Mouse (Mus musculus) forebrain, postnatal 0 days (tissue): ENCODE measurements around the gene Hoxb4. TPM values are rescaled to one million over a fixed set of nuclear protein-coding genes. Genes with fewer than 3 reads are reported as not detected.

Experiments used
- ATAC-seq: fragments of 200-750 bp; cut with Nextera tagmentation; 2 replicates; pipeline ENCODE4 v1.8.0; 2017; ENCODE audit warnings: mild to moderate bottlenecking, moderate library complexity
- DNase-seq: peaks from one replicate; pipeline ENCODE4 v3.0.0-alpha.2; 2015
- H3K27ac ChIP-seq: fragments of 300-500 bp; sonication (generic); 2 replicates; pipeline ENCODE4 v1.5.1; 2014; ENCODE audit warnings: low read depth, mild to moderate bottlenecking, antibody characterized with exemption, low read length, moderate library complexity, mixed read lengths
- H3K27me3 ChIP-seq: fragments of 300-500 bp; sonication (generic); 2 replicates; pipeline ENCODE4 v1.6.1; 2014; ENCODE audit warnings: mild to moderate bottlenecking, low read length, mixed read lengths; ENCODE audit not compliant: insufficient read depth
- H3K36me3 ChIP-seq: fragments of 300-500 bp; sonication (generic); 2 replicates; pipeline ENCODE4 v1.6.1; 2014; ENCODE audit warnings: mild to moderate bottlenecking, moderate library complexity; ENCODE audit not compliant: insufficient read depth
- H3K4me1 ChIP-seq: fragments of 300-500 bp; sonication (generic); 2 replicates; pipeline ENCODE4 v1.6.1; 2014; ENCODE audit warnings: antibody characterized with exemption; ENCODE audit not compliant: insufficient read depth
- H3K4me2 ChIP-seq: fragments of 300-500 bp; sonication (generic); 2 replicates; pipeline ENCODE4 v1.6.1; 2014; ENCODE audit warnings: low read depth, mild to moderate bottlenecking, moderate library complexity
- H3K4me3 ChIP-seq: fragments of 300-500 bp; sonication (generic); 2 replicates; pipeline ENCODE4 v1.5.1; 2014; ENCODE audit warnings: low read depth, low read length, mixed read lengths
- H3K9ac ChIP-seq: fragments of 300-500 bp; sonication (generic); 2 replicates; pipeline ENCODE4 v1.6.1; 2014; ENCODE audit warnings: mild to moderate bottlenecking
- H3K9me3 ChIP-seq: fragments of 300-500 bp; sonication (generic); 2 replicates; pipeline ENCODE4 v1.6.1; 2016; ENCODE audit warnings: low read length
- CTCF ChIP-seq: sonication (generic); IDR thresholded peaks from 2 replicates; pipeline ENCODE4 v1.5.1; 2016; ENCODE audit warnings: antibody characterized with exemption, control low read depth, low read depth
- WGBS: fragments of 180-500 bp; shearing (Covaris S2); extraction: QIAGEN DNeasy Blood & Tissue Kit; methylation state at CpG from one replicate; pipeline ENCODE4 v1.1.7; 2014; 5-methylcytosine and 5-hydroxymethylcytosine counted together
- polyA plus RNA-seq: library from polyadenylated mRNA; unstranded; fragments of >200 nt; fragmentation: Nextera tagmentation; extraction: Ambion mirVana; gene quantifications from 2 replicates; pipeline ENCODE4 v1.2.1, GENCODE M21; 2015
- total RNA-seq: library from RNA; depleted of rRNA; stranded (reverse); fragments of >200 nt; gene quantifications from 2 replicates; pipeline ENCODE4 v1.2.3, GENCODE M21; 2014

The Hoxb4 gene
- total and polyA plus RNA-seq, 2 experiments from 2014 or later = not detected

DNA sequence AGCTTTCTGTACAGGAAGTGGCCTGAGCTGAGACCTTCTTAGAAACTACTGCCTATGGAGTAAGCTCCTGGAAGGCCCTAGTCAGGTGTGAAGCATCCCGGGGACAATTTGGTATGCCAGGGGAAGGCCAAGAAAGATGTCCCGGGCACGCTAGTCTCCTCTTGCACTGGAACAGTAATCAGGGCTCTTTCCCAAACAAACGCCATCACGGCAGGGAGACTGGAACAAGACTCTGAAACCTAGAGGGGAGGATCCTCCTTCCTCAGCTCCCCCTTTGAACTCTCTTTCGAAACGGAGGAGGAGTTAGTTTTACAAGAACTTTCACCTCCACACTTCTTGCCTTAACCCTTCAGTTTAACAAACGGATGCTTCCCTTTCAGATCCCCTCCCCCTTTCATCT is 14.0 kb downstream of the Hoxb4 start:
- TF ChIP-seq CTCF = no peak
- Histone ChIP-seq H3K9ac (no peak overlapping the region), H3K36me3 (no peaks in the 10 kb centered on the region), H3K9me3 (no peaks in the 10 kb centered on the region), H3K27me3 (peaks cover 100% of the 10 kb centered on the region), H3K4me2 (no peak overlapping the region), H3K4me1 (no peaks in the 10 kb centered on the region), H3K4me3 (no peak overlapping the region), H3K27ac (no peak overlapping the region)
- no peak for ATAC-seq
- DNase-seq = no peak
- under 1% methylated on average over 8 of the region's 8 CpGs for WGBS

GRCm38 (mm10) chr11:96332618-96333032 is 14.6 kb downstream of the Hoxb4 start:
- no peak for DNase-seq
- H3K4me2 ChIP-seq = no peak overlapping the region
- no peaks in the 10 kb centered on the region for H3K9me3 ChIP-seq
- no peak overlapping the region for H3K27ac ChIP-seq
- no peak overlapping the region for H3K9ac ChIP-seq
- H3K4me1 ChIP-seq = no peaks in the 10 kb centered on the region
- ATAC-seq = no peak
- no peaks in the 10 kb centered on the region for H3K36me3 ChIP-seq
- WGBS = under 1% methylated on average over 34 of the region's 35 CpGs
- peaks cover 100% of the 10 kb centered on the region for H3K27me3 ChIP-seq
- TF ChIP-seq CTCF = no peak
- H3K4me3 ChIP-seq = no peak overlapping the region

DNA sequence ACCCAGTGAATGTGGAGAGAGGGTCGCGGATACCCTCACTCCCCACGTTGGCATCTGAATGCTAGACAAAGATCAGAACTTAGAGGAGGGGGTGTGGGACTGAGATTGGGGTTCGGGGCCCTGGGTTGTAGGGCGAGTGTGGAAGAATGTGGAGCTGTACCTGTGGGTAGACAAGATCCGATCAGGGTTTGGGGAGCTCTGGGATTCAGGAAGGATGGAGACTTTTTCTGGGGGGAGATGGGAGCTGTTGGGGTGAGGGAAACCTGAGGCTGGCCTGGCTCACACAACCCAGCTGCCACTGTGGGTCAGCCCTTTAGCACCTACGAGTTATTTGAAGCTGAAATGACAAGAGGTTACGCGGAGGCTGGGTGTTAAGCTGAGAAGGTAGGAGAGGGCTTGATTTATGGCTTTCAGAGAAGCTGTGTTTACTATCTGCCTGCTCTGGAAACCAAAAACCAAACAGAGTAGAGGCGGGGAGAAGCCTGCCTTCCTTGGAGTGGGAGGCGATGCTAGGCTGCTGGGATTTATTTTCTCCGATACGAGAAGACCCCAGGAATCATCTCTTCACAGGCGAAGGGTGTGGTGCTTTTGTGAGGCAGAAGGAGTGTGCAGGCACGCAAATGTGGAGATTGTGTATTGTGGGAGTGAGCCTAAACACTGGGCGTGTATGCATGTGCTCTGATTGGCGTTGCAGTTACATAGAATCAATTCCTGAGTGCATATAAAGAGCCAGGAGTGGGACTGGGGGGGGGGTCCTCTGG is 15.4 kb downstream of the Hoxb4 start:
- H3K9me3 ChIP-seq = no peaks in the 10 kb centered on the region
- TF ChIP-seq CTCF = no peak
- H3K27me3 ChIP-seq = peaks cover 100% of the 10 kb centered on the region
- no peak for DNase-seq
- H3K36me3 ChIP-seq = no peaks in the 10 kb centered on the region
- no peak for ATAC-seq
- no peak overlapping the region for H3K4me3 ChIP-seq
- H3K27ac ChIP-seq = no peak overlapping the region
- H3K4me1 ChIP-seq = no peaks in the 10 kb centered on the region
- no peak overlapping the region for H3K4me2 ChIP-seq
- WGBS = 3% methylated on average over 17 of the region's 17 CpGs
- no peak overlapping the region for H3K9ac ChIP-seq

GRCm38 (mm10) chr11:96334002-96334364 is 15.9 kb downstream of the Hoxb4 start:
- Histone ChIP-seq H3K9ac (no peak overlapping the region), H3K4me3 (no peak overlapping the region), H3K4me1 (no peaks in the 10 kb centered on the region), H3K27me3 (peaks cover 100% of the 10 kb centered on the region), H3K36me3 (no peaks in the 10 kb centered on the region), H3K4me2 (no peak overlapping the region), H3K27ac (no peak overlapping the region), H3K9me3 (no peaks in the 10 kb centered on the region)
- ATAC-seq = no peak
- WGBS = 0% methylated on average over 2 of the region's 2 CpGs
- DNase-seq = no peak
- no peak for TF ChIP-seq CTCF

- H3K9ac ChIP-seq = no peak overlapping the region
Measured at GRCm38 (mm10) chr11:96334998-96335397, 16.9 kb downstream of the Hoxb4 start.

DNA sequence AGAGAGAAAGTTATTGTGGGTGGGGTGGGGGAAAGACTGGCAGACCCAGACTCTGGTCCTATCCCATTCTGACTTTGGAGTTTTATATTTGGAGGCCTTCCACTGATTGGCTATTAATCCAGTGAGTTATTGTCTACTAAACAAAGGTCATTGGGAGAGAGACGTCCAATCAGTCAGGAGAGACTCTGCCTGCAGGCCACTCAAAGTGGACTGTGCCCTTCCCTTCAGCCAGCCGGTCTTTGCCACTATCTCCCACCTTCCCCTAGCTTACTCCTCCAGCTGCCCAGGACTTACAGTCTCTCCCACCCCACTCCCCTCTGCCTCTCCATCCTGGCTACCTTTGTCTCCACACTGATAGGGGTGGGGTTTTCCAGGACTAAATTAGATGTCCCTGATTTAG is 18.5 kb downstream of the Hoxb4 start:
- ATAC-seq = no peak
- H3K4me2 ChIP-seq = no peak overlapping the region
- no peak overlapping the region for H3K9ac ChIP-seq
- WGBS = 3% methylated on average over 2 of the region's 2 CpGs
- H3K4me3 ChIP-seq = no peak overlapping the region
- H3K27me3 ChIP-seq = peaks cover 96% of the 10 kb centered on the region
- no peak for TF ChIP-seq CTCF
- DNase-seq = no peak
- H3K9me3 ChIP-seq = no peaks in the 10 kb centered on the region
- H3K36me3 ChIP-seq = no peaks in the 10 kb centered on the region
- H3K27ac ChIP-seq = no peak overlapping the region
- no peaks in the 10 kb centered on the region for H3K4me1 ChIP-seq

More at GRCm38 (mm10) chr11:96334998-96335397, 16.9 kb downstream of the Hoxb4 start:
- WGBS = 25% methylated on average over 3 of the region's 3 CpGs
- H3K4me2 ChIP-seq = no peak overlapping the region
- no peak overlapping the region for H3K27ac ChIP-seq
- no peaks in the 10 kb centered on the region for H3K4me1 ChIP-seq
- DNase-seq (no peak), ATAC-seq (no peak)
- TF ChIP-seq CTCF = no peak
- no peaks in the 10 kb centered on the region for H3K36me3 ChIP-seq
- H3K9me3 ChIP-seq = no peaks in the 10 kb centered on the region
- H3K27me3 ChIP-seq = peaks cover 100% of the 10 kb centered on the region
- no peak overlapping the region for H3K4me3 ChIP-seq

DNA sequence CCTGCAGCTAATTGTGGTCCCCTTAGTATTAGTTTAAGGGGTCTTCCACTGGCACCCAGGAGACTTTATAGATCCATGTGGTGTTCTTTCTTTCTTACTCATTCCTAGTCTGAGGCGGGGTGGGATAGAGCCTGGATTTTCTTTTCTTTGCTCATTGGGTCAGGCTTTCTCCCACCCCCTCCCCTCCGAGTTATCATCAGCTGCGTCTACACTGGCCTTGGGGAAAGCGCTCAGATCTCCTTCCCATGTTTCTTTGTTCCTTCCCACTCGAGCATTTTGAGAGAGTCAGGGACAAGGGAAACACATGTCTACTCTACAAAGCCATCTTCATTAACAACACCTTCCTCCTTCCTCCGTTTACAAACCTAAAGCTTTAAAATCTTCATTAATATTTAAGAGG is 19.0 kb downstream of the Hoxb4 start:
- 1% methylated on average over 6 of the region's 6 CpGs for WGBS
- Histone ChIP-seq H3K27me3 (peaks cover 96% of the 10 kb centered on the region), H3K9ac (no peak overlapping the region), H3K4me2 (no peak overlapping the region), H3K36me3 (no peaks in the 10 kb centered on the region), H3K27ac (no peak overlapping the region), H3K4me3 (no peak overlapping the region), H3K9me3 (no peaks in the 10 kb centered on the region), H3K4me1 (no peaks in the 10 kb centered on the region)
- ATAC-seq (no peak), DNase-seq (no peak)
- no peak for TF ChIP-seq CTCF
